In the genomic region with DNA sequence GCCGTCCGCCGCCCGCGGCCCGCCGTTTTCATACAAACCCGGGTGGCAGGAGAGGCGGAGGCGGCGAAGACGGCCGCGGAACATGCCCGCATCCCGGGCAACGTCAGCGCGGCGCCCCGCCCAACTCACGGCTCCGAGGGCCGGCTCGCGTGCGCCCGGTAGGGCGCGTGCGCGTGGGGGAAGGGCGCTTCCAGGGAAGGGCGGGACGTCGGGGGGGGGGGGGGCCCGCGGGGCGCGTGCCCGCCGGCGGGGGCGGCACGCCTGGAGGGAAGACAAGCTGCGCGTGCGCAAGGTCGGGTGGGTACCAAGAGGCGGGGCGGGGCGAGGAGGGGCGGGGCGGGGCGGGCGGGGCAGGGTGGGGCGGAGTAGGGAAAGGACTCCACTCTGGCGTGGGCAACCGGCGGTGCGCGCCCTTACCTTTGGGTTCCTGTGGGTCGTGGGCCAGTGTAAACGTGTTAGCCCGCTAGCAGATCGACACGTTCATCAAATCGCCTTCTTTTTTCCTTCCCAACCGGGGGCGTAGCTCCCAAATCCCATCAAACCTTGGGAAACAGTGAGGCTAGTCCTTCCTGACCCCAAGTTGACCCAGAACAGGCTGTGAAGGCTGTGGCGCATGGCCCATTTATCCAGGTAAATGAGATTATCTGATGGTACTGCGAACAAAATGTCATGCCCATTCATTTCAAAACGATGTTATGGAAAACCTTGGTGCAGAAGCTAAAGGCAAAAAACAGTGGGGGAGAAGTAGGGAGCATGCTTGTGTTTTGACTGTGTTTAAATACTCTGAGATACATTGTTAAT, we compare ENCODE assay signal across 8 mouse cellular contexts. TPM values are rescaled to one million over a fixed set of nuclear protein-coding genes. Genes with fewer than 3 reads are reported as not detected.
DNase-seq lines count a peak whose midpoint lies in the region; ATAC-seq and TF ChIP-seq lines count a peak whose summit lies in the region.

No protein-coding gene starts in this region.

- H3K4me1 ChIP-seq in hindbrain, embryonic 12.5 days, result peaks cover 16% of the 10 kb centered on the region

- H3K27me3 ChIP-seq in Patski, result no peaks in the 10 kb centered on the region
- no peaks in the 10 kb centered on the region for H3K27me3 ChIP-seq in hindbrain, embryonic 12.5 days

- 1% methylated on average over 38 of the region's 73 CpGs for WGBS in hindbrain, embryonic 12.5 days

- POLR2A ChIA-PET in Patski (lab: Charles Lee), result no interaction called here

- peak overlapping the region; percentile 90 for H3K4me2 ChIP-seq in hindbrain, embryonic 12.5 days (replicated peaks)

- CTCF ChIA-PET in Patski (lab: Charles Lee), result interaction anchor here (2.5 kb wide), 1 partner anchor 9 kb away, joined by 7 read pairs; no protein-coding TSS in a partner anchor

- no peak for DNase-seq in Patski (ENCODE audit: low read depth, low spot score)
- peak; percentile 96 to 97 for DNase-seq in cerebellum, postnatal 10 days
- peak; percentile 75 to 88 for DNase-seq in frontal cortex, postnatal 10 days (ENCODE audit: low spot score in 2 of 2)
- peak; percentile 83 to 91 for DNase-seq in layer of hippocampus, postnatal 14 days (ENCODE audit: low spot score in 2 of 2)
- peak; percentile 93 for DNase-seq in lung, postnatal 10 days
- DNase-seq in ovary, postnatal 36 days (ENCODE audit: low spot score), result peak; percentile 91
- peak; percentile 93 for DNase-seq in thymus, postnatal 14 days

- H3K4me3 ChIP-seq in hindbrain, embryonic 12.5 days, result peak overlapping the region; percentile 90

- peak overlapping the region; percentile 90 for H3K27ac ChIP-seq in hindbrain, embryonic 12.5 days

- H3K36me3 ChIP-seq in hindbrain, embryonic 12.5 days, result no peaks in the 10 kb centered on the region

- H3K9ac ChIP-seq in hindbrain, embryonic 12.5 days, result peak overlapping the region; percentile 91

- no peaks in the 10 kb centered on the region for H3K9me3 ChIP-seq in hindbrain, embryonic 12.5 days (replicated peaks)

- peak; percentile 82 for ATAC-seq in Patski
- peak; percentile 91 for ATAC-seq in hindbrain, embryonic 12.5 days (ENCODE audit: low FRiP score)

- in situ Hi-C loops in Patski (cut with MboI; ENCODE audit: low pct_unique_long_range_greater_than_20kb), result no loop called here

- TF ChIP-seq CTCF in Patski (IDR thresholded peaks at IDR 0.05), result no peak

RNA-seq across cellular contexts. Expression of a gene that starts 27.6 kb away (rescaled TPM):
- polyA plus RNA-seq in Patski (2021), result 39.6 TPM
- polyA plus RNA-seq in hindbrain, embryonic 12.5 days (2016; fragmentation: Nextera tagmentation; extraction: Ambion mirVana), result 34.2 and 40.8 TPM in 2 replicates
- 100 to 1,000 TPM; 347 to 349 TPM for total RNA-seq in layer of hippocampus, postnatal 14 days (2021)

RNA-seq across cellular contexts. Expression of a gene that starts 27.7 kb away (rescaled TPM):
- polyA plus RNA-seq in Patski (2021), result 75.0 TPM
- polyA plus RNA-seq in hindbrain, embryonic 12.5 days (2016; fragmentation: Nextera tagmentation; extraction: Ambion mirVana), result 108 and 143 TPM in 2 replicates
- total RNA-seq in layer of hippocampus, postnatal 14 days (2021), result 10 to 100 TPM; 85.8 to 92.9 TPM
